Mouse (Mus musculus) limb, embryonic 11.5 days (tissue): Measurements from ENCODE around the gene Unc13b. TPM values are rescaled to one million over a fixed set of nuclear protein-coding genes. Genes with fewer than 3 reads are reported as not detected.
A peak's percentile ranks its signal among the peaks of the same experiment; 100 is the strongest.

Experiments
- ATAC-seq: fragments of 200-750 bp; cut with Nextera tagmentation; 2 replicates; pipeline ENCODE4 v1.8.0; 2017; ENCODE audit warnings: low read depth; ENCODE audit not compliant: insufficient number of reproducible peaks, low FRiP score, low TSS enrichment
- DNase-seq: peaks from one replicate; pipeline ENCODE4 v3.0.0-alpha.2; 2015; ENCODE audit warnings: low spot score
- H3K27ac ChIP-seq: fragments of 300-500 bp; sonication (generic); replicated peaks from 2 replicates; pipeline ENCODE4 v1.5.1; 2014; ENCODE audit warnings: low read depth, mild to moderate bottlenecking, low read length
- H3K27me3 ChIP-seq: fragments of 300-500 bp; sonication (generic); 2 replicates; pipeline ENCODE4 v1.6.1; 2014; ENCODE audit warnings: mild to moderate bottlenecking, low read length, mixed read lengths; ENCODE audit not compliant: control insufficient read depth, insufficient read depth
- H3K36me3 ChIP-seq: fragments of 300-500 bp; sonication (generic); 2 replicates; pipeline ENCODE4 v1.6.1; 2014; ENCODE audit warnings: mild to moderate bottlenecking, low read length, moderate library complexity, mixed read lengths; ENCODE audit not compliant: control insufficient read depth, insufficient read depth
- H3K4me1 ChIP-seq: fragments of 300-500 bp; sonication (generic); 2 replicates; pipeline ENCODE4 v1.6.1; 2014; ENCODE audit warnings: low read length, mixed read lengths; ENCODE audit not compliant: control insufficient read depth, insufficient read depth
- H3K4me2 ChIP-seq: fragments of 300-500 bp; sonication (generic); 2 replicates; pipeline ENCODE4 v1.6.1; 2014; ENCODE audit warnings: low read depth, mild to moderate bottlenecking, moderate library complexity; ENCODE audit not compliant: severe bottlenecking
- H3K4me3 ChIP-seq: fragments of 300-500 bp; sonication (generic); 2 replicates; pipeline ENCODE4 v1.5.1; 2014; ENCODE audit warnings: low read depth, low read length
- H3K9ac ChIP-seq: fragments of 300-500 bp; sonication (generic); 2 replicates; pipeline ENCODE4 v1.6.1; 2014; ENCODE audit warnings: mild to moderate bottlenecking, low read length
- H3K9me3 ChIP-seq: fragments of 300-500 bp; sonication (generic); 2 replicates; pipeline ENCODE4 v1.6.1; 2016; ENCODE audit warnings: low read length; ENCODE audit not compliant: control insufficient read depth
- WGBS: fragments of 180-500 bp; shearing (Covaris S2); extraction: QIAGEN DNeasy Blood & Tissue Kit; methylation state at CpG from one replicate; pipeline ENCODE4 v1.1.7; 2014; 5-methylcytosine and 5-hydroxymethylcytosine counted together
- polyA plus RNA-seq: library from polyadenylated mRNA; unstranded; fragments of >200 nt; fragmentation: Nextera tagmentation; extraction: Ambion mirVana; gene quantifications from 2 replicates; pipeline ENCODE4 v1.2.1, GENCODE M21; 2014

The Unc13b gene
- polyA plus RNA-seq, 1 experiment from 2014 or later = 2.4 TPM

- Histone ChIP-seq H3K9me3 (no peaks in the 10 kb centered on the region), H3K27ac (no peak overlapping the region), H3K4me2 (no peak overlapping the region), H3K4me1 (peaks cover 5% of the 10 kb centered on the region; the same call in 1 of the 2 replicates), H3K9ac (no peak overlapping the region), H3K27me3 (no peaks in the 10 kb centered on the region), H3K36me3 (peaks cover 19% of the 10 kb centered on the region), H3K4me3 (no peak overlapping the region)
- ATAC-seq (no peak), DNase-seq (no peak)
- WGBS = 77% methylated on average over 17 of the region's 17 CpGs
Measured at GRCm38 (mm10) chr4:43021341-43021740, 37.4 kb upstream of the Unc13b start.

GRCm38 (mm10) chr4:43024673-43025072, 34.1 kb upstream of the Unc13b start:
- Histone ChIP-seq H3K4me1 (peaks cover 5% of the 10 kb centered on the region; the same call in 1 of the 2 replicates), H3K36me3 (peaks cover 18% of the 10 kb centered on the region), H3K9me3 (no peaks in the 10 kb centered on the region), H3K4me3 (peak overlapping the region; percentile 62), H3K27me3 (no peaks in the 10 kb centered on the region), H3K9ac (peak overlapping the region; percentile 69; the same call in 1 of the 2 replicates), H3K27ac (no peak overlapping the region), H3K4me2 (peak overlapping the region; percentile 75)
- DNase-seq (no peak), ATAC-seq (no peak)
- WGBS = 81% methylated on average over 14 of the region's 14 CpGs

- Histone ChIP-seq H3K4me3 (peak within 1 kb of the TSS; percentile 62), H3K36me3 (peaks cover 19% of the 10 kb centered on the region), H3K9me3 (no peaks in the 10 kb centered on the region), H3K9ac (peak within 1 kb of the TSS; percentile 69), H3K4me2 (peak within 1 kb of the TSS; percentile 75), H3K27me3 (no peaks in the 10 kb centered on the region), H3K4me1 (peaks cover 7% of the 10 kb centered on the region; the same call in 1 of the 2 replicates), H3K27ac (0 out of 2 replicates have a peak within 1 kb of the TSS, but pooled peaks have one; percentile 42)
- 7% methylated on average over 42 of the region's 42 CpGs for WGBS
- DNase-seq (peak; percentile 95), ATAC-seq (peak; percentile 87)
Measured at GRCm38 (mm10) chr4:43025084-43025960, 33.4 kb upstream of the Unc13b start, which contains the start of gene Pigo. Gene Pigo (minus strand): TSS chr4:43025819.

- no peaks in the 10 kb centered on the region for H3K27me3 ChIP-seq
- WGBS = 96% methylated on average over 7 of the region's 7 CpGs
Measured at GRCm38 (mm10) chr4:43029121-43029520, 29.6 kb upstream of the Unc13b start.

GRCm38 (mm10) chr4:43029749-43030148, 29.0 kb upstream of the Unc13b start:
- Histone ChIP-seq H3K4me3 (no peak overlapping the region), H3K9ac (no peak overlapping the region)

More at GRCm38 (mm10) chr4:43029121-43029520, 29.6 kb upstream of the Unc13b start:
- peaks cover 11% of the 10 kb centered on the region; the same call in 1 of the 2 replicates for H3K4me1 ChIP-seq
- H3K4me3 ChIP-seq = no peak overlapping the region
- H3K36me3 ChIP-seq = peaks cover 10% of the 10 kb centered on the region
- ATAC-seq = no peak
- no peak overlapping the region for H3K9ac ChIP-seq
- no peaks in the 10 kb centered on the region for H3K9me3 ChIP-seq
- no peak for DNase-seq
- H3K27ac ChIP-seq = no peak overlapping the region
- no peak overlapping the region for H3K4me2 ChIP-seq

GRCm38 (mm10) chr4:43030352-43030751, 28.4 kb upstream of the Unc13b start:
- Histone ChIP-seq H3K4me3 (peak overlapping the region; percentile 81), H3K9me3 (no peaks in the 10 kb centered on the region), H3K4me2 (peak overlapping the region; percentile 76), H3K36me3 (peaks cover 10% of the 10 kb centered on the region), H3K9ac (peak overlapping the region; percentile 92), H3K4me1 (peaks cover 6% of the 10 kb centered on the region; the same call in 1 of the 2 replicates), H3K27me3 (no peaks in the 10 kb centered on the region), H3K27ac (no peak overlapping the region)
- 85% methylated on average over 9 of the region's 9 CpGs for WGBS
- DNase-seq (no peak), ATAC-seq (no peak)

More at GRCm38 (mm10) chr4:43029749-43030148, 29.0 kb upstream of the Unc13b start:
- DNase-seq = no peak
- ATAC-seq = no peak
- H3K4me2 ChIP-seq = no peak overlapping the region
- no peaks in the 10 kb centered on the region for H3K9me3 ChIP-seq
- peaks cover 10% of the 10 kb centered on the region for H3K36me3 ChIP-seq
- no peak overlapping the region for H3K27ac ChIP-seq
- H3K27me3 ChIP-seq = no peaks in the 10 kb centered on the region
- peaks cover 9% of the 10 kb centered on the region; the same call in 1 of the 2 replicates for H3K4me1 ChIP-seq
- WGBS = 95% methylated on average over 9 of the region's 9 CpGs

GRCm38 (mm10) chr4:43030780-43031230, 27.9 kb upstream of the Unc13b start:
- WGBS = under 1% methylated on average over 28 of the region's 28 CpGs
- ATAC-seq (peak; percentile 49), DNase-seq (peak; percentile 54)
- H3K4me3 ChIP-seq = peak overlapping the region; percentile 81
- peak overlapping the region; percentile 56; the same call in 1 of the 2 replicates for H3K27ac ChIP-seq
- H3K9me3 ChIP-seq = no peaks in the 10 kb centered on the region
- H3K4me2 ChIP-seq = peak overlapping the region; percentile 76
- H3K27me3 ChIP-seq = no peaks in the 10 kb centered on the region
- peaks cover 6% of the 10 kb centered on the region; the same call in 1 of the 2 replicates for H3K4me1 ChIP-seq
- H3K36me3 ChIP-seq = peaks cover 10% of the 10 kb centered on the region
- H3K9ac ChIP-seq = peak overlapping the region; percentile 92

GRCm38 (mm10) chr4:43031237-43031995, 27.3 kb upstream of the Unc13b start, which contains the start of gene Stoml2:
Gene Stoml2 (minus strand): TSS chr4:43031710.
- H3K9ac ChIP-seq = peak within 1 kb of the TSS; percentile 92
- WGBS = under 1% methylated on average over 38 of the region's 38 CpGs
- peaks cover 6% of the 10 kb centered on the region; the same call in 1 of the 2 replicates for H3K4me1 ChIP-seq
- H3K27ac ChIP-seq = peak within 1 kb of the TSS; percentile 71
- peak within 1 kb of the TSS; percentile 81 for H3K4me3 ChIP-seq
- H3K4me2 ChIP-seq = peak within 1 kb of the TSS; percentile 76
- DNase-seq (peak; percentile 93), ATAC-seq (peak; percentile 93)
- no peaks in the 10 kb centered on the region for H3K9me3 ChIP-seq
- no peaks in the 10 kb centered on the region for H3K27me3 ChIP-seq
- peaks cover 10% of the 10 kb centered on the region for H3K36me3 ChIP-seq
